Mouse (Mus musculus) MEL (cell line): ENCODE results near the gene Avpr2.

Experiments used
- BHLHE40 ChIP-seq: IDR thresholded peaks from 2 replicates; pipeline ENCODE4 v1.6.1; 2012; ENCODE audit warnings: low read depth, mild to moderate bottlenecking, inconsistent platforms, low read length, improper control_type of control experiment, borderline replicate concordance
- CTCF ChIP-seq, 3 experiments: IDR thresholded peaks in 2 of 3; conservative IDR thresholded peaks in 1 of 3; 2 replicates each; pipeline ENCODE4 v1.5.1; 2011 to 2012; ENCODE audit warnings: low read length in 3 of 3, low read depth in 2 of 3, mild to moderate bottlenecking in 2 of 3, improper control_type of control experiment in 1 of 3, inconsistent platforms in 1 of 3, mixed read lengths in 1 of 3, moderate library complexity in 1 of 3; ENCODE audit not compliant: control insufficient read depth in 1 of 3, insufficient read depth in 1 of 3, poor library complexity in 1 of 3, severe bottlenecking in 1 of 3
- EP300 ChIP-seq, 2 experiments: IDR thresholded peaks; 2 replicates each; pipeline ENCODE4 v1.6.1; 2011; ENCODE audit warnings: improper control_type of control experiment in 2 of 2, low read length in 2 of 2, low read depth in 1 of 2, mild to moderate bottlenecking in 1 of 2
- HCFC1 ChIP-seq: IDR thresholded peaks from 2 replicates; pipeline ENCODE4 v1.6.1; 2012; ENCODE audit warnings: low read depth, mild to moderate bottlenecking, inconsistent platforms, low read length, improper control_type of control experiment, moderate library complexity
- MAFK ChIP-seq: IDR thresholded peaks from 2 replicates; pipeline ENCODE4 v1.6.1; 2011; ENCODE audit warnings: low read depth, mild to moderate bottlenecking, low read length, improper control_type of control experiment, borderline replicate concordance
- MAX ChIP-seq: IDR thresholded peaks from 2 replicates; pipeline ENCODE4 v1.6.1; 2011; ENCODE audit warnings: low read length, improper control_type of control experiment
- MAZ ChIP-seq: IDR thresholded peaks from 2 replicates; pipeline ENCODE4 v1.6.1; 2012; ENCODE audit warnings: low read depth, mild to moderate bottlenecking, inconsistent platforms, low read length, improper control_type of control experiment
- POLR2A ChIP-seq, 2 experiments: IDR thresholded peaks; 2 replicates each; pipeline ENCODE4 v1.6.1; 2011 to 2012; ENCODE audit warnings: low read length in 2 of 2, mild to moderate bottlenecking in 2 of 2, control low read depth in 1 of 2, improper control_type of control experiment in 1 of 2, low read depth in 1 of 2, moderate library complexity in 1 of 2; ENCODE audit not compliant: control insufficient read depth in 1 of 2, insufficient read depth in 1 of 2, poor library complexity in 1 of 2
- USF1 ChIP-seq: IDR thresholded peaks from 2 replicates; pipeline ENCODE4 v1.6.1; 2014; ENCODE audit warnings: low read depth, mild to moderate bottlenecking, inconsistent platforms, low read length, improper control_type of control experiment, moderate library complexity

DNA sequence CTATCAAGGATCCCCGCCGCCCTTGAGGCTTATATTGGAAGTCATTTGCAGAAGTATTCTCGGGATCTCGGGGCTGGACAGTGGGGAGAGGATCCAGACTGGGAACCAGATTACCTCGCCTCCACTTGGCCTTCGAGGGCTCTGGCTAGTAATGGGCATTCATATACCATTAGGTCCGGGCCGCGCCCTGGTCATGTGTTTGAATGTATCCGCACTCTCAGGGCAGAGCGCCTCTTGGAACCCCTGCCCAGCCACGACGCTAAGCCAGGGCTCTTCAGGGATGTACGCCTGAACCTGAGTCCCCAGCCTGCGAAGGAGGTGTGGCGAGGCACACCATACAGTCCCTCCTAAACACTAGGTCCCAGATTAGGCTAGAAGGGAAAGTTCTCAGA, 10.9 kb upstream of the Avpr2 start:
- TF ChIP-seq BHLHE40 (no peak), CTCF (IDR thresholded peaks at IDR 0.05 in 2 of 3, conservative IDR thresholded peaks at IDR 0.05 in 1 of 3; ENCODE audit: control insufficient read depth in 1 of 3, insufficient read depth in 1 of 3, low read depth in 2 of 3, low read length in 3 of 3, poor library complexity in 1 of 3, severe bottlenecking in 1 of 3) (no peak), POLR2A (IDR thresholded peaks at IDR 0.05; ENCODE audit: control insufficient read depth in 1 of 2, insufficient read depth in 1 of 2, low read depth in 1 of 2, low read length in 2 of 2, poor library complexity in 1 of 2) (no peak), MAZ (no peak), EP300 (IDR thresholded peaks at IDR 0.05; ENCODE audit: low read depth in 1 of 2, low read length in 2 of 2) (no peak), MAX (no peak), HCFC1 (no peak), USF1 (no peak), MAFK (no peak)
